Mouse (Mus musculus) liver, adult (tissue): ENCODE data around the gene Lrrc56.

Experiments used
- GATA4 ChIP-seq: IDR thresholded peaks from 2 replicates; pipeline ENCODE4 v1.6.1; 2014; ENCODE audit warnings: mild to moderate bottlenecking, low read length; ENCODE audit not compliant: insufficient replicate concordance

Lrrc56 gene

GRCm38 (mm10) chr7:141193948-141194347 is at the start of gene Lrrc56, which contains the start of gene Hras:
Gene Lrrc56 (plus strand): TSS chr7:141194157.
Gene Hras (minus strand): TSS chr7:141194005.
- TF ChIP-seq GATA4 = no peak

DNA sequence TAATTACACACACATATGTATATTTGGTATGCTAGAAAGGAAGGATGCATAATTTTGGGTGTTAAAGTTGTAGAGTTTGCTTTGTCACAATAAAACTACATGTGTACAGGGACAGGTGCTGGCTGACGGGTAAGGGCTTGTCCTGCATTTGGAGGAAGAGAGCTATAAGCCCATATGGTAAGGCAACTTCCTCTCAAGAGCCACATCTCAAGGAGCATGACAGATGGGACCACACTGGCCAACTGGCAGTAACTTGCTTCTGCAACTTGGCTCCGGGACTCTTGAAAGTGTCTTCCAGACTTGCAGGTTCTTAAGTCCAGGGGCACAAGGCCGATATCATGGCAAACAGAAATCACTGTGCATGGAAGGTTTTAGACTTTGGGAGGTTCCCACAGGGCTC is 49.3 kb upstream of the Lrrc56 start:
- no peak for TF ChIP-seq GATA4

DNA sequence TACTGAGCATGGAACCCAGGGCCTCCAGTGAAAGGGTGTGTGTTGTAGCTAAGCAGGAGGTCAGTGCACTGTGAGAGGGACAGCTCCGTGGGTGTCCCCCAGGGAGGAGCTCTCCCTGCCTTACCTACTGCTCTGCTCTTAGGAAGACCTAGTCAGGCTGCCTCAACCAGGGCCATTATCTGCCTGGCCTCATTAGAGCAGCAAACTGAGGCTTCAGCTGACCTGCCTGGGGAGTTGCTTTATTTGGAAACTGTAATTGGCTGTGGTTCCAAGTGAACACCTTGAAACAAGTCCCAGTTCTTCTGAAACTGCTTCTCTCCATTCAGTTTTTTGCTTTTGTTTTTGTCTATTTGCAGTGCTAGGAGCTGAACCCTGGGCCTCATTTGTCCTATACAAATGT is 48.6 kb upstream of the Lrrc56 start:
- no peak for TF ChIP-seq GATA4

- TF ChIP-seq GATA4 = no peak
Measured at GRCm38 (mm10) chr7:141146043-141146595, 47.8 kb upstream of the Lrrc56 start.

- no peak for TF ChIP-seq GATA4
Measured at GRCm38 (mm10) chr7:141147044-141147443, 46.9 kb upstream of the Lrrc56 start.

- TF ChIP-seq GATA4 = no peak
Measured at GRCm38 (mm10) chr7:141148639-141149038, 45.3 kb upstream of the Lrrc56 start.

GRCm38 (mm10) chr7:141155362-141155761 is 38.6 kb upstream of the Lrrc56 start:
- TF ChIP-seq GATA4 = no peak

DNA sequence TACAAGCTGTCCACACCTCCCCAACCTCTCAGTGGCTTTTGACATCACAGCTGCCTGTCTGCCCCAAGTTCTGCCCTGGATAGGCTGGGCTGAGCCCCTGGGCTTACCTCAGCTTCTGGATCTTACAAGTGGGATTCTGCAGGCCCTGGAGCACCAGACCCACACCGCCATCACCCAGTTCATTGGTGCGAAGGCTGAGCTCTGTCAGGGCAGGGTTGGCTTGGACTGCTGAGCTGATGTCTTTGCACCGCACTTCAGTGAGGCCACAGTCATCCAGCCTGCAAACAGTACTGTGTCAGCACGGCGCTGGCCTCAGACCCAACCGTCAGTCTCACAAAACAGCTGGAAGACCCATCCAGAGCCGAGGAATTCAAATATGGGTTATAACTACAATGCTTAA is 29.6 kb upstream of the Lrrc56 start:
- TF ChIP-seq GATA4 = no peak

GRCm38 (mm10) chr7:141164850-141165249 is 29.1 kb upstream of the Lrrc56 start:
- TF ChIP-seq GATA4 = no peak

- no peak for TF ChIP-seq GATA4
Measured at GRCm38 (mm10) chr7:141167901-141168517, 25.9 kb upstream of the Lrrc56 start.

DNA sequence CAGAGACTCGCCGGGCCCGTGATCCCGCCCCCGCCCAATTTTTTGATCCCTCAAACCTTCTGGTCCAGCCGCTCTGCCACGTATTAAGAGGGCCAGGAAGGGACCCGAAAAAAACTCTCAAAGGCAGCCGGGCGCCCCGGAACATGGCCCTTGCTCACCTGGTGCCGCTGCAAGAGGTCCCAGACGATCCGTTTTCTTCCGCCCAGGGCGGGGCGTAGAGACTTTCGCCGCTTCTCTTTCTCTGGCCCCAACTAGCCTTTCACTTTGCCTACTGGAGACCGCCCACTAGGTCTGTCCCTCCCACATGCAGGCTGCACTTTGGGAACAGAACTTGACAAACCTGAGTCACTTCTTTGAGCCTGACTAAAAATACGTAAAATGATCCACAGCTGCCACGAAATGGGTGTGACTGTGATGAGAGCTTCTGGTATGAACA is 25.4 kb upstream of the Lrrc56 start:
- no peak for TF ChIP-seq GATA4

DNA sequence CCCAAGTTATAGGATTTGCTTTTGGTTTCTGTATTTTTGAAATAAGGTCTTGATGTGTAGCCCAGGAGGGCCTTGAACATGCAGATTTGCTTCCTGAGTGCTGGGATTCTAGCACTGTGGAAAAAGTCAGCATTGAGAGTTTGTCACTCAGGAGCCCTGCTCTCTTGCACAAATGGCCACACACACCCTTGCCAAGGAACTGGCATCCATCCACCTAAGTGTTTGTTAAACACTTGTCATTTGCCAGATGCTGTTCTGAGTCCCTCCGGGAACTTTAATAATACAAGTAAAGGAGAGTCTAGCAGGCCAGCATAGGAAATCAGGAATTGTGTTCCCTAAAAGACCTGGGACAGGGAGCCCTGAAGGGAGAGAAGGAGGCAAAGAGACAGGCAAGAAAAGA is 24.7 kb upstream of the Lrrc56 start:
- TF ChIP-seq GATA4 = no peak

- no peak for TF ChIP-seq GATA4
Measured at GRCm38 (mm10) chr7:141169866-141170265, 24.1 kb upstream of the Lrrc56 start.

DNA sequence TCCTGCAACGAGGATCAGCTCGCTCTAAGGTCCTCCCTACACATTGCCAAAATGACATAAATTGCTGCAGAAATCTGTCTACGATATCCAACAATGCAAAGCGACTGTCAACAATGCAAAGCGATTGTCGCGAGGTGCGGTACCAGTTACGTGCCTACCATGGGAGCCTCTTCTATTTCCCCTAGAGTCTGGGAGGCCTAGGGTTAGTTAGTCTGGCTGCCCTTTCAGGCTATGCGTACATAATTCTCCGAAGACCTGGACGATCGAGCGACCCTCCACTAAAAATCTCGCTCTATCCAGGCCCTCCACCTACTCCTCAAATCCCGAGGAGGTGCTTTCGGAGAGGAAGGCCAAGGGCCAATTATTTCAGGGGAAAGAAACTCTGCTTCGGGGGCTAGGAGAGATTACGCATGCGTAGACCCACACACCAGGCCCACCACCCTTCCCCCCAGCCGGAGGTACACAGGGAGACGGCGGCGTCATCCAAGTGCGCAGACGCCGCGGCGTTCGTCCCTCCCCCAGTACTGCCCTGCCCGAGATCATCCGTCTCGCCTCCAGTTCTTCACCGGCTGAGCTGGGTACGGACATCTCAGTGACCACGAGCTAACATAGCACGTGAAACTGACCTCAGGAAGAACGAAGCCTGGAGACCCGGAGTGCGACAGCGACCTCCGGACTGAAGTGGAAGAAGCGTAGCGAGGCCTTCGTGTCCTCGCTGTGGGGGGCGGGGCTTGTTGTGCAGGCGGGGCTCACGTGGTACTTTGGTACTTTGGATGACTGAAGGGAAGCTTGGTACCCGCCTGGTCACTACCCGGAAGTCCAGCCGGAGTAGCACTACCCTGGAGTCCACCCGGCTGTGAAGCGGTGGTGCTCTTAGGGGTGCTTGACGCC is 21.6 kb upstream of the Lrrc56 start, which contains the start of gene Rnh1:
TSS of gene Rnh1 (minus strand) at position 742 of the 891 bp plus-strand sequence.
- no peak; the same call in 1 of the 2 replicates for TF ChIP-seq GATA4

DNA sequence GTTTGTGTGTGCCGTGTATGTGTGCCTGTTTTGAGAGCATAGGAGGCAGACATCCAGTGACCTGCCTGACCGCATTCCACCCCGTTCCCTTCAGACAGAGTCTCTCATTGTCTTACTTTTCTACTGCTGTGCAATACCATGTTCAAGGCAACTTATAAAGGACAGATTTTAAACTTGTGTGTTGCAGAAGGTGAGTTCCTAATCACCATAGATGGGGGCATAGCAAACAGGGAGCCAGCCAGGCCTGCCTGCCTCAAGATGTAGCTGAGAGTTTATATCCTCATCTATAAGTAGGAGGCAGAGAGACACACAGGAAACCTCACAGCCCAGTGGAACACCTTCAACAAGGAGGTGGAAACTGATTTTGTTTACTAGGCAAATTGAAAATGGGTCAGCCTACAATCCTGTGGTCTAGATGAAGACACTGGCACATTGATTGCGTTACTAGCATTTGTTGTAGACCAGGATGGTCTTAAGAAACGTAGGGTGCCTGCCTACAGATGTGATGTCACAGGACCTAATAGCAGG is 20.6 kb upstream of the Lrrc56 start:
- no peak for TF ChIP-seq GATA4

GRCm38 (mm10) chr7:141175068-141175467 is 18.9 kb upstream of the Lrrc56 start:
- TF ChIP-seq GATA4 = no peak

GRCm38 (mm10) chr7:141176173-141176572 is 17.8 kb upstream of the Lrrc56 start:
- TF ChIP-seq GATA4 = no peak
